Mouse (Mus musculus) liver, adult (tissue): ENCODE results near the gene Nab2.

Source experiments
- GATA4 ChIP-seq: IDR thresholded peaks from 2 replicates; pipeline ENCODE4 v1.6.1; 2014; ENCODE audit warnings: mild to moderate bottlenecking, low read length; ENCODE audit not compliant: insufficient replicate concordance

Gene Nab2

DNA sequence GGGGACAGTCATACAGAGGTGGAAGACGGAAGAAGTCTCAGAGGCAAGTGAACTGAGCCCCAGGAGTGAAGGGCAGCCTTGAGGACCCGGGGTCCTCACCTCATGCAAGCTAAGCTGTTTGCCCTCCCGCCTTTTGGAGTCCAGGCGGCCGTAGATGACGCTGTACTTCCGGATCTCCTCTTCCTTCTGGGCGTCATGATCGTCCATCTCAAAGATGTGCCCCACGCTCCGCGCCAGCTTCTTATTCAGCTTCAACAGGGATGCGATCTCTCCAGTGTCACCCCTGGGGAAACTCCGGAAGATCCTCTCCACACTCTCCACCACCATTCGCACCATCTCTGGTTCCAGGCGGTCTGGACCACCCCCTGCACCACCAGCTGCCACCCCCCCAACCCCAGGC is 4.2 kb downstream of the Nab2 start:
- TF ChIP-seq GATA4 = no peak

DNA sequence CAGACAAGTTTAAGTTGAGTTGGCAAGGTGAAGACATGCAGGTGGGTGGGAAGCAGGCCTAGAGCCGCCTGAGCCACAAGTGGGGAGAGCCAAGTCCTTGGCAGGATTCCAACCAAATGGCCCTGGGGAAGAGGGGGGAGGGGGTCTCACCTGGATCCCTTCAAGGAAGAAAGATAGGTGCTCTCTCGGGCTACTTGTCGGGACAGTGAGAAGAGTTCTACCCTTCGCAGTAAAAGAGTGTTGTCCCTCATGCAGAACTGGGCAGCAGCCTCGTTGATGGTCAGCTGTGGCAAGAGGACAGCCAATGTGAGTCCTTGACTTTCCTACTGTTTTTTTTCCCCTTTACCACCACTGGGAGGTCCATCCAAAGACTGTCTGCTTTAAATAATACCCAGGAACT is 4.8 kb downstream of the Nab2 start:
- no peak for TF ChIP-seq GATA4

DNA sequence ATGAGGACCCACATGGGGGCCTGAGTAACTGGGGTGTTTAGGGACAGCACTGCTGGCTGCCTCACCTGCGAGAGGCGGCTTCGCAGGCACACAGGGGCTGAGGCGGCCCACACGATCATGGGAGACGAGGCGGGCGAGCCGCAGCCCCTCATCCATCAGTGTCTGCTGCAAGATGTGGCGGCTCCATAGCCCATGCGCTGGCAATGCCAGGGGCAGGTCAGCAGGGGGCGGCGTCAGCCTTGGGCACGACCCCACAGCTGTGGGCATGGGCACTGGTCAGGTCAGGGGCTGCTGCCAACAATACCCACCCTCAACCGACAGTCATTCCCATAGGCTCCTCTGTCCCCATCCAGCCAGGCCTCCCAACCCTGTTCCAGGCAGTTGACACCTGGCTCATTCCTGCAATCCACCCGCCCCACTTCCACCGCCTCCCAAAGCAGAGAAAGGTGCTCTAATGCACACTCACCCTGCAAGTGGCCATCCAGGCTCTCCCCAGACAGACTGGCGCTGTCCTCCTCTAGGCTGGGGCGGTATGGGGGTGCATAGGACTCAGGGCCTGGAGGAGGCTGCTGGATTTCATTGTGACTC is 5.6 kb downstream of the Nab2 start:
- no peak for TF ChIP-seq GATA4

DNA sequence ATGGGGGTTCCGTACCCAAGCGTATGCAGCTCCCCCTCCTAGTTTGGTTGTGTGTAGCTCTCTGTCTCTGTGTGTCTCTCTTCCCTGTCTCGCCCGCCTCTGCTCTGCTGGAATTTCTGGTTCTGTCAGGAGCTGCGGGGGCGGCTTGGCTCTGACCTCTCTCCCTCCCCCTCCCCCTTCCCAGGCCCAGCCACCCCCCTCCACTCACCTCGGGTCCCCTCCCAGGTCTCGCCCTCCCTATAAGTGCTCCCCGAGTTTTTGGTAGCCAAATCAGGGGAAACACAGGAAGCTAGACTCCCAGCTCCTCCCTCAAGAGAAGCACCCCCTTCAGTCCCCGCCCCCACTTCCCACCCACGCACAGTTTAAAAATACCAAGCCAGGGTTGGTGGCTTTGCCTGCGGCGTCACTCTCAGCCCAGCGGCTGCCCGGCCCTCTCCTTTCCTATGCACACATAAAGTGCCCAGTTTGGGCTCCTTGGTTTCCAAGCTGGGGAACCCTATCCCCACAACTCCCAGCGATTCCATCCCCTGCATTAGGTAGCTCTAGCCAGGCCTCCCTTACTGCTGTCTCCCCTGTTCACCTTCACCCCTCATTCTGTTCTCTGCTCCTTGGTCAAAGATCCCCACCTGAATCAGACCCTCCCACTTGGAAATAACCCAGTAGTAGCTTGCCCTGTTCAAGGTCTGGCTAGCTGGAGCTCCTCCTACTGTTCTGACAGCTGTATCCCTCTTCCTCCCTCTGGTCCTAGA is 6.3 kb downstream of the Nab2 start:
- no peak for TF ChIP-seq GATA4

DNA sequence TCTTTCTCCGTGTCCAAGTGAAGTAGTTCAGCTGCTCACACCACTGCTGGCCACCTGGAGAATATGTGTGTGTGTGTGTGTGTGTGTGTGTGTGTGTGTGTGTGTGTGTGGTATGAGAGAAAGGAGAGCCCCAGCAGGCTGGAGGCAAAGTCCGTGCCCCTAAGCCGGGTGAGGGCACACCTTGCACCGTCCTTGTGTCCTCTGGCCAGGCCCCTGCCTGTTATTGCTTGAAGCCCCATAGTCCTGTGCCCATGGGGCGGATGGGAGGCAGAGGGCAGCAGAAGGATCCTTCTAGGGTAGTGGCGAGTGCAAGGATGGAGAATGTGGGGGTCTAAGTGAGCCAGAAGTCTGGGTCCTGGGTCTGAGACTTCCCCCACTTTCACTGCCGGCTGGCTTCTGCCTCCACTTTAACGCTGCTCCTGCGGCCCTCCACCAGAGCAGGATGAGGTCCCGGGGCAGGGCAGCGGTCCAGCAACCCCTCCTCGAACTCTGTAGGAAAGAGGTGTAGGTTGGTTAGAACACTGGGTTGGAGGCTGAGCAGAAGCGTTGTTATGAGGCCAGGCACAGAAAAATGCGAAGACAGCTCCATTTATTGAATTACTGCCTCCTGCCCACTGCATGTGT is 7.0 kb downstream of the Nab2 start:
- TF ChIP-seq GATA4 = no peak

DNA sequence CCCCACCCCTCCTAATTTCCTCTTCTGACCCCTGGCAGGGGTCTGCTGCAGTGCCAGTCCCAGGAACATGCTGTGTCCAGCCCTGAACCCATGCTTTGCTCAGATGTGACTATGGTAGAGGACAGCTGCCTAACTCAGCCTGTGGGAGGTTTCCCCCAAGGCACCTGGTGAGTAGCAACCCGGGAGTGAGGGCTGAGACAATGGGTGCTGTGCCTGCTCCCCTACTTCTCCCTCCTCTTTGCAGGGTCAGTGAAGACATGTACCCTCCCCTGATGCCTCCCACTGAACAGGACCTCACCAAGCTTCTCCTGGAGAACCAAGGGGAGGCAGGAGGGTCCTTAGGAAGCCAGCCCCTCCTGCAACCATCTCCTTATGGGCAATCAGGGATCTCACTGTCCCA is 8.8 kb downstream of the Nab2 start:
- no peak for TF ChIP-seq GATA4

DNA sequence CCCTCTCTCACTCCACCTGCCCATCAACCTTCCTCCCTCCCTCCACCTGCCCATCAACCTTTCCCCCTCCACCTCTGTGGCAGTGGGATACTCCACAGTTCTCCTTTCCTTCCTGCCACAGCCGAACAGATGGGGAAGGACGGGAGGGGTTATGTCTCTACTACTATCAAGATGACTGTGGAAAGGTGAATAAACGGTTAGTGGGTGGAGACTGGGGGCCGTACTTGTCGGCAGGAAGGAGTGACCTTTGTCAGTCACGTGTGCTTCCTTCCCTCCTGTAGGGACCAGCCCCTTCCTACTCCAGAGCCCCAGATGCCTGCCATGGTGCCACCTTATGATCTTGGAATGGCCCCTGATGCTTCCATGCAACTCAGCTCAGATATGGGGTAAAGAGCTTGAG is 10.3 kb downstream of the Nab2 start:
- TF ChIP-seq GATA4 = no peak

DNA sequence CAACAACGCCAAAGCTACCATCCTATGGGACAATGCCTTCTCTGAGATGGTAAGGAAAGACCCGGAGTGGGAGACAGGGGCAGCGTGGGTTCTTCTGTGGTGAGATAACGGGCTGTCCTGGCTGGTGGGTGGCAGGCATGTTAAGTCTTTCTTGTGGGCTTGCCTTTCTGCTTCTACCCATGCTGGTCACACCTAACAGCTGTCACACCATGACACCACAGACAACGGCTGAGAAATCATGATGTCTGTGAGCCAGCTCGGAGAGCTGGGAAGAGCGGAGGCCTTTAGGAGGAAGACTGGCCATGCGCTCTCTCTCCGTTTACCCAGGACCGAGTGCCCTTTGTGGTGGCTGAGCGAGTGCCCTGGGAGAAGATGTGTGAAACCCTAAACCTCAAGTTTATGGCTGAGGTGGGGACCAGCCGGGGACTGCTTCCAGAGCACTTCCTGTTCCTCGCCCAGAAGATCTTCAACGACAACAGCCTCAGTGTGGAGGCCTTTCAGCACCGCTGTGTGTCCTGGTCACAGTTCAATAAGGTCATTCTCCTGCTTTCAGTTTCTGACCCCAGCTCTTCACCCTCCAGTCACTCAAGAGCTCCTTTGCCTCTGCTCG is 13.3 kb downstream of the Nab2 start:
- no peak for TF ChIP-seq GATA4

DNA sequence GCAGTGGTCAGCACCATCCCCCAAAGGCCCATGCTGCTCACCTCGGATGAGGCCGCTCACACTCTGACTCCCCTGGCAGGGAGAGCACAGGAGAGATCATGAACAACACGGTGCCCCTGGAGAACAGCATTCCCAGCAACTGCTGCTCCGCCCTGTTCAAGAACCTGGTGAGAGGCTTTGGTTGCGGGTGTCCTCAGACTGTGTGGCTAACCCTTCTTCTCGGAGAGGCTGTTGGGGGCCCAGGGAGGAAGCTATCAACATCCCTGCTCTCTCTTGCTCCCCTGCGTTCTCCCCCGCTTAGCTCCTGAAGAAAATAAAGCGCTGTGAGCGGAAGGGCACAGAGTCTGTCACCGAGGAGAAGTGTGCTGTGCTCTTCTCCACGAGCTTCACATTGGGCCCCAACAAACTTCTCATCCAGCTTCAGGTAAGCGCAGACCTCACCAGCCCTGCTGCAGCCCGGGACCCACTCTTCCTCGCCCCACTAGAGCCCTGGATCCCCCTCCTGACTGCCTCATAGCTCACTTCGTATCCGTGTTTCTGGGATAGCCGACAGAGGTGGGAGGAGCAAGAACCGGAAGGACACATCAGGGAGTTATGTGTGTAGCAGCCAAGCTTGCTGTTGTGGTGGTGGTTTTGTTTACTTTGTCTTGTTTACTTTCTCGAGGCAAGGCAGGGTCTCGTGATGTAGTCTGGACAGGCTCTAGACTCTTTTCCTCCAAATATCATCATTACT is 15.3 kb downstream of the Nab2 start:
- TF ChIP-seq GATA4 = no peak

DNA sequence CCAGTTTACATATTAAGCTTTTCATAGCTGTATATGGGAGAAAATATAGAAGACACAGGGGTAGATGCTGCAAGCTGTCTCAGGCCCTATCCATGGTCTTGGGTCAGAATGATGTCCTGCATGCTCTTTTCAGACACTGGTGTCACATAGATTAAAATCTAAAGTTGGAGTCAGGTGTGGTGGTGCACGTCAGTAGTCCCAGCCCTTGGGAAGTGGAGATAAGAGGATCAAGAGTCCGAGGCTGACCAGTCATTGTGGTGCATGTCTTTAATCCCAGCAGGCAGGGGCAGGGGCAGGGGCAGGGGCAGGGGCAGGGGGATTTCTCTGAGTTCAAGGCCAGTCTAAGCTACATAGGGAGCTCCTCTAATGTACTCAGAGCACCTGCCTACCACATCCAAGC is 22.6 kb downstream of the Nab2 start:
- no peak for TF ChIP-seq GATA4

DNA sequence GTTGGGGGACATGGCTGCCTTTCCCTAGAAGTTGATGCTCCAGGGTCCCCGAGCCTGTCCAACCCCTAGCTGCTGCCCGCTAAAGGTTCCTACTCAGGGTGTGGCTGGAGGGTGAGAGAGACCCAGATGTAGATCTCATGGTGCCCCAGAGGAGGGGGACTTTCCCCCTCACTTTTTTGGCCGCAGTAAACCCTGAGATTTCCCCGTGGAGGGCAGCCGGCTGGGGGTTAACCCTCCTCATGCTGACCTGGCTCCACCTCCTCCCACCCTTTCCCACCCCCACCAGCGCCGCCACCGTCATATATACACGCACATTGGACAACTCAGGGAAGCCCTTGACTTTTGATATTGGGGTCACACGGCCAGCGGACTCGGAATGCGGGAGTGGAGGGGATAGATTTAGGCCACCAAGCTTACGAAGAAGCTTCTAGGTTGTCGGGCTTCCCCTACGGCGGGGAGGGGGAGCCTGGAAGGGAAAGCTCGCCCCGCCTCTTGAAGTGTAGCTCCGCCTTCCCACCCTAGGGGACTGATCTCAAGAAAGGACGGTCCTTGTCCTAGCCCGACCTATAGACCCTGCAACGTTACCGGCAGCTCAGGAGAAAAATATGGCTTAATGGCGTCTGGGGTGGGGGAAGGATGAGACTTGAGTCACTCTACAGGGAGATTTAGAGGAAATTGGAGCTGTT is 24.7 kb downstream of the Nab2 start:
- TF ChIP-seq GATA4 = no peak

DNA sequence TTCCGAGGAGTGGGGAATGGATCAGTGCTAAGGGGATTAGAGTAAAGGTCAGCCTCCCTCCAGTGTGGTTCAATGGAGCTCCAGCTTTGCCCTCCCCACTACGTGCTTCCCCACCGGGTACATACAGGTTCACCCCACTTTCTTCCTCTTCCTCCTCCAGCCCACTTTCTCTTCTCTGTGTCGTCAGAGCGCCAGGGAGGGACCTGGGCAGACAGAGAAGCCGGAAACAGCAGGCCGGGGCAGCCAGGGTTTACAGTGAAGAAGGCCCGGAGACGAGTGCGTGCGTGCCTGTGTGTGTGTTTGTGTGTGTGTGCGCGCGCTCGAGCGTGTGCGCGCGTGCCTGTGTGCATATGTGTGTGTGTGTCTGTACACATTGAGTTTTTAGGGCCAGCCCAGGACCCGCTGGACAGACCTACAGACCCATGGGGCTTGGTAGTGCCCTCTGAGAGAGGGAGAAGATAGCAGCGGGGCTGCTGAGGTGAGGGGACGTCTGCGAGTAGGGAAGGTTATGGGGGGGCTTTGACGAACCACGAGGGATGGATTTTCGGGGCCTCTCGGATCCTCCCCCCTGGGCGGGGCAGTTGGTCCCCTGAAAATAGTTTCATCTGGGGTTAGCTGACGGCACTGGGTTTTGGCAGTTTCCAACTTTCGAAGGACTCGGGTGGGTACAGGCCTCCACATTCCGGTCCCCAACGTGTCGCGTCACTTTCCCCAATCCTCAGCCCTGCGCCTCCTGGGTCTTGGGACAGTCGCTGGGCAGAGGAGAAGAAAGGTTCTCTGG is 25.4 kb downstream of the Nab2 start, which contains the start of gene Stat6:
Stat6 (plus strand) TSS at position 215 of the 781 bp plus-strand sequence.
- TF ChIP-seq GATA4 = no peak

DNA sequence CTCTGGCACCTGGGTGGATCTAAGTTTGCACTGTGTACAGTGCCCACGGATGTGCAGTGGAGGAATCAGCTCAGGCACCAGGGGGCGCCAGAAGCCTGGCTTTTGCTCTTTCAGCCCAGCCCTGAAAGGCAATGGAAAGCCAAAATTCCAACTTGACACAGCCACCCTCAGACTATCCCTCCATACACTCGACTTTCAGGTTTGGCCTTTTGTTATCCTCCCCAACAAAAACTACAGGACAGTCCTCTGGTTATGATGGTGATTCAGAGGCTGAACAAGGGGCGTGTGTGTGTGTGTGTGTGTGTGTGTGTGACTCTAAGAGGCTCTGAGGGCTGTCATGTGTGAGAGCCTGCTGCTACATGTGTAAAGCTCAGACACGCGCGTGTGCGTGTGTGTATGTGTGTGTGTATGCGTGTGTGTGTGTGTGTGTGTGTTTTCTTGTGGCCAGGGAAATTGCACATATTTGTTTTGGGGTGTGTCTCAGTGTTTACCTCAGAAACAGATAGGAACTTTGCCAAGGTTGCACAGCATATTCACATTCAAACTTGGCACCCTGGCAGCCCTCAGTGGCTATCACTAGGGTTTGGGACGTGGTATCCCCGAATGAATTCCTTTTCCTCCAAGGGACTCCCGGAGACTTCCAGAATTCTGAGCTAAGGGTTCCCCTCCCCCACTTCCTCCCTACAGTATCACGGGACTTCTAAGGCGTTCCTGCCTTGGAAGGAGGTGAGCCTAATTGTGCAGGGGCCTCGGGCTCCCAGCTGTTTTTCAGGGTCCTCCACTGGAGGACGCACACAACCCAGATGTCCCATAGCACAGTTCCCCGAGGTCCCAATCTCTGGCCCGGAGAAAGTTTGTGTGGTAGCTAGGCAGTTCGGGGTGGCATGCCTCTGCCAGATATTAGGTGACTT is 26.3 kb downstream of the Nab2 start:
- TF ChIP-seq GATA4 = peak; percentile 66
